Mouse (Mus musculus): ENCODE data around the gene Olfr414. TPM values are rescaled to one million over a fixed set of nuclear protein-coding genes. Genes with fewer than 3 reads are reported as not detected.

The Olfr414 gene
- under 1 TPM; 0.11 to 0.49 TPM for polyA plus RNA-seq (2017; shearing (Covaris generic))

GRCm38 (mm10) chr1:174423764-174424163, at the start of gene Olfr414:
Olfr414 (plus strand) TSS chr1:174424064.

GRCm38 (mm10) chr1:174390746-174391145, 33.1 kb upstream of the Olfr414 start, which contains the start of gene Olfr248:
Olfr248 (plus strand) TSS chr1:174391046.

GRCm38 (mm10) chr1:174441782-174442181, 17.9 kb downstream of the Olfr414 start, which contains the start of gene Olfr220:
Olfr220 (plus strand) TSS chr1:174442082.

Other genes starting within 250 kb of the Olfr414 start
- not detected for gene Olfr419, start 172.0 kb upstream of the Olfr414 start, polyA plus RNA-seq (2017; shearing (Covaris generic))
- gene Mptx1, start 93.5 kb upstream of the Olfr414 start, polyA plus RNA-seq (2017; shearing (Covaris generic)): under 1 TPM in 1 of 2 experiments, not detected in 1; 0.20 TPM
- gene Olfr417, start 58.9 kb upstream of the Olfr414 start, polyA plus RNA-seq (2017; shearing (Covaris generic)): not detected
- gene Olfr248, start 33.0 kb upstream of the Olfr414 start, polyA plus RNA-seq (2017; shearing (Covaris generic)): not detected
- under 1 TPM; 0.10 to 0.70 TPM for gene Olfr220, start 18.0 kb downstream of the Olfr414 start, polyA plus RNA-seq (2017; shearing (Covaris generic))
- gene Fmn2, start 77.8 kb downstream of the Olfr414 start, polyA plus RNA-seq (2017; shearing (Covaris generic)): under 1 TPM in 1 of 2 experiments, not detected in 1; 0.18 TPM